Mouse (Mus musculus): Measurements from ENCODE around the gene Abhd18. TPM values are rescaled to one million over a fixed set of nuclear protein-coding genes. Genes with fewer than 3 reads are reported as not detected.

Abhd18 gene
- polyA plus RNA-seq, 1 experiment from 2014 or later: 6.3 TPM

GRCm38 (mm10) chr3:40951365-40951764, 104.6 kb downstream of the Abhd18 start:
- Histone ChIP-seq H3K9me3 (no peaks in the 10 kb centered on the region), H3K27ac (no peak overlapping the region), H3K4me1 (no peaks in the 10 kb centered on the region), H3K36me3 (no peaks in the 10 kb centered on the region), H3K4me2 (replicated peaks) (peak overlapping the region; percentile 99), H3K27me3 (peaks cover 29% of the 10 kb centered on the region), H3K4me3 (peak overlapping the region; percentile 80), H3K9ac (no peak overlapping the region)
- ATAC-seq (ENCODE audit: insufficient number of reproducible peaks, insufficient read depth, low FRiP score, low TSS enrichment): no peak
- WGBS: 10% methylated on average over 7 of the region's 7 CpGs

GRCm38 (mm10) chr3:40952606-40953005, 105.8 kb downstream of the Abhd18 start:
- Histone ChIP-seq H3K4me2 (replicated peaks) (no peak overlapping the region), H3K9me3 (no peaks in the 10 kb centered on the region), H3K4me1 (no peaks in the 10 kb centered on the region), H3K27me3 (peaks cover 27% of the 10 kb centered on the region), H3K4me3 (no peak overlapping the region), H3K9ac (no peak overlapping the region), H3K36me3 (no peaks in the 10 kb centered on the region), H3K27ac (no peak overlapping the region)
- ATAC-seq (ENCODE audit: insufficient number of reproducible peaks, insufficient read depth, low FRiP score, low TSS enrichment): no peak

- H3K36me3 ChIP-seq: no peaks in the 10 kb centered on the region
- H3K4me2 ChIP-seq (replicated peaks): no peak overlapping the region
- H3K4me1 ChIP-seq: no peaks in the 10 kb centered on the region
- no peak overlapping the region for H3K27ac ChIP-seq
- no peak for ATAC-seq (ENCODE audit: insufficient number of reproducible peaks, insufficient read depth, low FRiP score, low TSS enrichment)
- H3K9me3 ChIP-seq: no peaks in the 10 kb centered on the region
- H3K4me3 ChIP-seq: no peak overlapping the region
- 52% methylated on average over 1 of the region's 1 CpGs for WGBS
- no peak overlapping the region for H3K9ac ChIP-seq
- H3K27me3 ChIP-seq: peaks cover 9% of the 10 kb centered on the region
These were observed 108.0 kb downstream of the Abhd18 start for GRCm38 (mm10) chr3:40954792-40955191.

- Histone ChIP-seq H3K36me3 (no peaks in the 10 kb centered on the region), H3K9me3 (no peaks in the 10 kb centered on the region), H3K27me3 (no peaks in the 10 kb centered on the region), H3K27ac (no peak overlapping the region), H3K4me3 (no peak overlapping the region), H3K4me2 (replicated peaks) (no peak overlapping the region), H3K4me1 (no peaks in the 10 kb centered on the region), H3K9ac (no peak overlapping the region)
- ATAC-seq (ENCODE audit: insufficient number of reproducible peaks, insufficient read depth, low FRiP score, low TSS enrichment): no peak
These were observed 112.1 kb downstream of the Abhd18 start for GRCm38 (mm10) chr3:40958831-40959230.

GRCm38 (mm10) chr3:40980758-40981157, 134.0 kb downstream of the Abhd18 start:
- no peaks in the 10 kb centered on the region for H3K4me1 ChIP-seq
- no peak overlapping the region for H3K4me3 ChIP-seq
- H3K4me2 ChIP-seq (replicated peaks): no peak overlapping the region
- H3K9me3 ChIP-seq: no peaks in the 10 kb centered on the region
- no peak for ATAC-seq (ENCODE audit: insufficient number of reproducible peaks, insufficient read depth, low FRiP score, low TSS enrichment)
- H3K9ac ChIP-seq: no peak overlapping the region
- no peaks in the 10 kb centered on the region for H3K27me3 ChIP-seq
- H3K27ac ChIP-seq: no peak overlapping the region
- no peaks in the 10 kb centered on the region for H3K36me3 ChIP-seq

GRCm38 (mm10) chr3:40987539-40987938, 140.8 kb downstream of the Abhd18 start:
- Histone ChIP-seq H3K4me3 (no peak overlapping the region), H3K4me2 (replicated peaks) (no peak overlapping the region), H3K9me3 (no peaks in the 10 kb centered on the region), H3K27me3 (no peaks in the 10 kb centered on the region), H3K27ac (no peak overlapping the region), H3K9ac (no peak overlapping the region), H3K4me1 (no peaks in the 10 kb centered on the region), H3K36me3 (no peaks in the 10 kb centered on the region)
- no peak for ATAC-seq (ENCODE audit: insufficient number of reproducible peaks, insufficient read depth, low FRiP score, low TSS enrichment)
- WGBS: 83% methylated on average over 5 of the region's 5 CpGs

Other genes starting within 250 kb of the Abhd18 start
- gene Slc25a31, start 138.1 kb upstream of the Abhd18 start, polyA plus RNA-seq (2016; fragmentation: Nextera tagmentation; extraction: Ambion mirVana): 0.14 and 0.24 TPM in 2 replicates
- 13.0 and 15.3 TPM in 2 replicates for gene Hspa4l, start 102.5 kb upstream of the Abhd18 start, polyA plus RNA-seq (2016; fragmentation: Nextera tagmentation; extraction: Ambion mirVana)
- gene Plk4, start 47.0 kb upstream of the Abhd18 start, polyA plus RNA-seq (2016; fragmentation: Nextera tagmentation; extraction: Ambion mirVana): 64.1 and 70.6 TPM in 2 replicates
- gene Mfsd8, start 84 bp upstream of the Abhd18 start, polyA plus RNA-seq (2016; fragmentation: Nextera tagmentation; extraction: Ambion mirVana): 7.4 and 8.8 TPM in 2 replicates
- 0.35 and 0.48 TPM in 2 replicates for gene 1700034I23Rik, start 55.6 kb downstream of the Abhd18 start, polyA plus RNA-seq (2016; fragmentation: Nextera tagmentation; extraction: Ambion mirVana)
- gene Larp1b, start 102.9 kb downstream of the Abhd18 start, polyA plus RNA-seq (2016; fragmentation: Nextera tagmentation; extraction: Ambion mirVana): 1.2 and 1.7 TPM in 2 replicates
- gene Pgrmc2, start 236.1 kb downstream of the Abhd18 start, polyA plus RNA-seq (2016; fragmentation: Nextera tagmentation; extraction: Ambion mirVana): 50.3 and 50.8 TPM in 2 replicates